Mouse (Mus musculus): ENCODE data around the gene Cela3b.

- TF ChIP-seq CTCF (IDR thresholded peaks at IDR 0.05; ENCODE audit: borderline replicate concordance, control insufficient read depth, extremely low read depth, insufficient read depth, low read length, poor library complexity) = no peak
- TF ChIP-seq POLR2A (IDR thresholded peaks at IDR 0.05; ENCODE audit: control insufficient read depth, extremely low read depth, insufficient read depth, low read length, poor library complexity) = no peak
Observed at GRCm38 (mm10) chr4:137478306-137478705, 48.0 kb upstream of the Cela3b start.

Measured in thymus, adult 2 months (tissue).